Comparison of ENCODE assay signal across 8 mouse cellular contexts in the genomic region with DNA sequence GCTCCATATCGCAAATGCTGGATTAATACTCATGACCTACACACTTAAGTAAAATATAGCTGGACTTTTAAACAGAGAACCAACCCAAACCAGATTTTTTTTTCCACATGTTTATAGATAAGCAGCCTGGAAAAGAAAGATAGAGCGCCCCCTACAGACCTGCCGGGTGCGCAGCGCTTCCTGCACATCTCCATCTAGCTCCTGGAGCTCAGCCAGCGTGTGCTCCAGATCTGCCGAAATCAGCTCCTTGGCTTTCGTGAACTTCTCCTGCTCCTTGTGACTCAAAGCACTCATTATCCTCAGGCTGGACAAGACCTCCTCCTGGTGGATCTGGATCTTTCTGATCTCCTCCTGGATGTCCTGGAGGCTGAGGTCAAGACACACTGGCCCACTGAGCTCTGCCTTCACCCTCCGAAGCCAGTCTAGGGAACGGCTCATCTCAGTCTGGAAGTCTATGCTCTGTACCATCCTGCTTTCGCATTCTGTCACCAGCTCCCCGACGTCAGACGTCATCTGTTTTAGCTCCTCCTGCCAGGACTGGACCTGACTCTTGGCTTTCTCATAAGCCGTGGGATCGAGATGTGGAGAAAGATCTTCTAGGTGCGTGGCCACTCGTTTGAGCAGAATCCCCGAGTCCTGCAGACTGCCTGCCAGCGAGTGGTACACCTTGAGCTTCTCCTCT.
A peak's percentile ranks its signal among the peaks of the same experiment; 100 is the strongest.
DNase-seq lines count a peak whose midpoint lies in the region; ATAC-seq and TF ChIP-seq lines count a peak whose summit lies in the region.

No protein-coding gene starts in this region.

- no peak for ATAC-seq in intestine, postnatal 0 days
- ATAC-seq in intestine, embryonic 16.5 days: no peak
- ATAC-seq in CD4-positive, CD25-positive, alpha-beta regulatory T cell, adult 4 months: peak; percentile 49
- ATAC-seq in inflammation-experienced regulatory T-cells, adult 6 months: peak; percentile 32

- peak; percentile 21; the same call in 1 of the 2 replicates for TF ChIP-seq CTCF in intestine, postnatal 0 days (IDR thresholded peaks at IDR 0.05; ENCODE audit: low read depth)
- peak; percentile 39; the same call in 1 of the 2 replicates for TF ChIP-seq CTCF in bone marrow macrophage, adult 2 months (IDR thresholded peaks at IDR 0.05; ENCODE audit: low read depth, low read length)

- H3K9ac ChIP-seq in intestine, postnatal 0 days (ENCODE audit: low read depth, low read length): no peak overlapping the region
- H3K9ac ChIP-seq in intestine, embryonic 16.5 days (ENCODE audit: low read depth, low read length): no peak overlapping the region

- peaks cover 14% of the 10 kb centered on the region; the same call in 1 of the 2 replicates for H3K36me3 ChIP-seq in intestine, postnatal 0 days (ENCODE audit: control insufficient read depth, insufficient read depth)
- H3K36me3 ChIP-seq in intestine, embryonic 16.5 days (ENCODE audit: control insufficient read depth, insufficient read depth, low read length): no peaks in the 10 kb centered on the region

- no peak for TF ChIP-seq POLR2A in bone marrow macrophage, adult 2 months (IDR thresholded peaks at IDR 0.05; ENCODE audit: borderline replicate concordance, low read depth, low read length)

- no peaks in the 10 kb centered on the region for H3K4me1 ChIP-seq in intestine, postnatal 0 days (replicated peaks; ENCODE audit: control insufficient read depth, insufficient read depth, low read length)
- H3K4me1 ChIP-seq in intestine, embryonic 16.5 days (ENCODE audit: control insufficient read depth, insufficient read depth, low read length): no peaks in the 10 kb centered on the region
- peaks cover 4% of the 10 kb centered on the region for H3K4me1 ChIP-seq in bone marrow macrophage, adult 2 months (ENCODE audit: control insufficient read depth, insufficient read depth, low read length)

- peak; percentile 57 for DNase-seq in thymus, postnatal 14 days
- DNase-seq in frontal cortex, postnatal 14 days (ENCODE audit: low spot score in 2 of 2): no peak
- no peak for DNase-seq in frontal cortex, postnatal 25 days (ENCODE audit: low spot score in 2 of 2)

- WGBS in intestine, postnatal 0 days: 79% methylated on average over 20 of the region's 20 CpGs
- 81% methylated on average over 20 of the region's 20 CpGs for WGBS in intestine, embryonic 16.5 days

- no peak overlapping the region for H3K4me2 ChIP-seq in intestine, postnatal 0 days (replicated peaks; ENCODE audit: low read depth)
- H3K4me2 ChIP-seq in intestine, embryonic 16.5 days (ENCODE audit: low read depth, low read length): no peak overlapping the region

- no peak overlapping the region for H3K27ac ChIP-seq in intestine, postnatal 0 days (ENCODE audit: low read depth, low read length)
- no peak overlapping the region for H3K27ac ChIP-seq in intestine, embryonic 16.5 days (ENCODE audit: low read length)
- H3K27ac ChIP-seq in bone marrow macrophage, adult 2 months (ENCODE audit: insufficient read depth, low read depth, low read length): no peak overlapping the region

- no peaks in the 10 kb centered on the region for H3K27me3 ChIP-seq in intestine, postnatal 0 days (replicated peaks; ENCODE audit: control insufficient read depth, insufficient read depth, low read length)
- H3K27me3 ChIP-seq in intestine, embryonic 16.5 days (replicated peaks; ENCODE audit: control insufficient read depth, insufficient read depth, low read length): no peaks in the 10 kb centered on the region

- H3K4me3 ChIP-seq in intestine, postnatal 0 days (ENCODE audit: low read depth, low read length): no peak overlapping the region
- no peak overlapping the region for H3K4me3 ChIP-seq in intestine, embryonic 16.5 days (ENCODE audit: low read length)
- H3K4me3 ChIP-seq in bone marrow macrophage, adult 2 months (ENCODE audit: insufficient read depth, low read length): no peak overlapping the region

- no peaks in the 10 kb centered on the region for H3K9me3 ChIP-seq in intestine, postnatal 0 days (ENCODE audit: control insufficient read depth)
- no peaks in the 10 kb centered on the region for H3K9me3 ChIP-seq in intestine, embryonic 16.5 days (ENCODE audit: control insufficient read depth, low read length)

Comparison
In these comparisons a context has a peak if more than half of its experiments do, and no peak if none do; other contexts are left out.
1. ATAC-seq: peak in CD4-positive, CD25-positive, alpha-beta regulatory T cell, adult 4 months (single experiment) and inflammation-experienced regulatory T-cells, adult 6 months (single experiment); none in intestine, postnatal 0 days (single experiment) and intestine, embryonic 16.5 days (single experiment).